Mouse (Mus musculus) kidney, adult 9 months (tissue): Measurements from ENCODE around the gene Olfr444.

Experiments used
- DNase-seq: peaks from one replicate; pipeline ENCODE4 v3.0.0; 2022

Gene Olfr444

DNA sequence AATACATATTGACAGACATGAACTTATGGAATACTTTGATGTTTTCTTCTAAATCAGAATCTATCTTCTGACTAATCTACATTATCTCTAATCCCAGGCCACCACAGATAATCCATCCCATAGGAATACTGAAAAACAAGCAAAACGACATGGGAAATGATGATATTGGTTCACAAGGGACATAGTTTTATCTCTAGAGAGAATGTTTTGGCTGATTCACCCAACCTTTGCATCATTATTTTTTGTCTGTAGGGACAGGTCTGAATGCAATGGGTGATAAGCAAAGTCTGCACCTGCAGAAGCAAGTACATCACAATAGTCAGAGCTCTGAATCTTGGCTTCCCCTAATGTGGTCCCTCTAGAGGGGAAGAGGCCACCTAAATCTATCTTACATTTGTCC, at the start of gene Olfr444:
Gene Olfr444 (plus strand): TSS at position 301 of the 400 bp plus-strand sequence.
- DNase-seq: no peak

- no peak for DNase-seq
These were observed 48.5 kb upstream of the Olfr444 start for GRCm38 (mm10) chr6:42900345-42900744.

- DNase-seq: no peak
These were observed 40.3 kb upstream of the Olfr444 start, which contains the start of gene Olfr447 for GRCm38 (mm10) chr6:42908578-42908977. Gene Olfr447, plus strand, starts transcription at chr6:42908878.

GRCm38 (mm10) chr6:42921077-42921476, 27.8 kb upstream of the Olfr444 start, which contains the start of gene Olfr446:
Gene Olfr446, plus strand, starts transcription at chr6:42921377.
- no peak for DNase-seq

DNA sequence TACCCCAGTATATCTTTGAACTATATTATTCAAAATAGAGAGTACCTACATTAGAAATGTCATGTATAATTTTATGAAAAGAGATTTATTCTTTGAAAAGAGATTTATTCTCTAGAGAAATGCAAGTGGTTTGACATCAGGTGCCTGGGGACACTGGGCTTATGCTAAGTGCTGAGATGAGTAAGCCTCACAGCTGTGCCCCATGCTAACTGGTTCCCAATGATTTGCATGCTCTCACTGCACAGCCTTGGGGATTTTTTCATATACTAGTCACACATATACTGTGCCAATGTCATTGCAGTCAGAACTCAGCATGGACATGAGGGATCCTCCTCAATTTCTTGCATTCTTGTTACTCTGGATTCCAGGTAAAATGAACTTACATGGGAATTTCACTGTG, 31.5 kb downstream of the Olfr444 start:
- DNase-seq: no peak
